Mouse (Mus musculus) ES-E14 (cell line): Measurements from ENCODE around the gene Mrpl44.

Experiments used
- HCFC1 ChIP-seq: IDR thresholded peaks from 2 replicates; pipeline ENCODE4 v1.6.1; 2012; ENCODE audit warnings: low read length, inconsistent platforms, borderline replicate concordance; ENCODE audit not compliant: insufficient read depth
- MAFK ChIP-seq: IDR thresholded peaks from 2 replicates; pipeline ENCODE4 v1.6.1; 2014; ENCODE audit warnings: mild to moderate bottlenecking, low read depth, low read length, inconsistent platforms; ENCODE audit not compliant: insufficient read depth
- ZC3H11A ChIP-seq: IDR thresholded peaks from 2 replicates; pipeline ENCODE4 v1.6.1; 2012; ENCODE audit warnings: low read depth, mild to moderate bottlenecking, inconsistent platforms, low read length, borderline replicate concordance

DNA sequence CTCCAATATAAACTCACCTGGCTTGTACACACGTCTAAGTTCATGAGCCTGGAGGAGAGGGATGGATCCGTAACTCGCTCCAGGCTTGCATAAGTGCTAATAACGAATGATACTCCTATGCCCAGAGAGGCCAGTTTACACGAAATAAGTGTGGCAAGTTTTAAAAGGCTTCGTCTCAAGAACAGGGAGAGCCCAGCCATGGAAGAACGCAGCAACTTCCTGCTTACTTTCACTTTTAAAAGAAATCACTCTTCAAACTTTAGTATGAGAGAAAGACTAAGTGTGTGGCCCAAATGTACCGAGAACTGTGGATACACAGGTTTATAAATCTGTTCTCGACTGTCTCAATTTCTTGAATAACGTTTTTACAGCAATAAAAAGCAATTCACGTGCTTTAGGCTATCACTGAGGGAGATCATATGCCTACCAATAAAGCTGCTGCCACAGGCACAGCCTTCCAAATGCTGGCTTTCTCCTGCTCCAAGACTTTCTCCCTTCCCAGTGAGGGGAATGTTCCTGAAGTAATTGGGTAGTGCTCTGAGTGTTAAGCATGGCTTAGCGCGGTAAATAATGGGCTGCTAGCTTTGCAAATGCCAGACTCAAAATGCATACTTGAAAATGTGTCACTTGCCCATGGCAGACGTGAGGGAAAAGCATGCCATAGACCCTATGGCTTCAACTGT lies 48.3 kb downstream of the Mrpl44 start:
- TF ChIP-seq HCFC1 = no peak
- TF ChIP-seq MAFK = no peak
- TF ChIP-seq ZC3H11A = no peak
